Mouse (Mus musculus): Measurements from ENCODE around the gene Rps19bp1. TPM values are rescaled to one million over a fixed set of nuclear protein-coding genes. Genes with fewer than 3 reads are reported as not detected.

Rps19bp1 gene
- polyA plus RNA-seq, 1 experiment = not detected

DNA sequence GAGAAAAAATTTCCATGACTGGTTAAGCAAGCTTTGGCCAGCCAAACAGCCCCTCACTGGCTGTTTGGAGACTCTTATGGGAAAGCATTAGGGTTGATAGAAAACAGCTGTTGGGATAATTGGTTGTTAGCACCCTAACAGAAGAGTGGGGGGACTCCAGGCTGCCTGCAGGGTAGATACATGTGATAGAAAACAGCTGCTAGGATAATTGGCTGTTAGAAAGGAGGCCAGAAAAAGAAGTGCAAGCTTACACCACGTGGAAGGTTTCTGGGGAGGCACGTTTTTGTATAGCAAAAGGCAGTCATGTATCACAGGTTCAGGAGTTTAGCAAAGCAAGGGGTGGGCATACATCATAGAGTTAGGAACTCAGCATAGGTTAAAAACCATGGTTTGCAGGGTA is 10.6 kb downstream of the Rps19bp1 start:
- Histone ChIP-seq H3K27ac (ENCODE audit: insufficient read depth, low read depth, low read length) (peak overlapping the region; percentile 97), H3K4me1 (ENCODE audit: control insufficient read depth, insufficient read depth, low read length) (peaks cover 22% of the 10 kb centered on the region), H3K4me3 (ENCODE audit: insufficient read depth, low read depth, low read length) (no peak overlapping the region)
- no peak for TF ChIP-seq CTCF (IDR thresholded peaks at IDR 0.05; ENCODE audit: insufficient read depth, low read depth, low read length)
- TF ChIP-seq POLR2A (IDR thresholded peaks at IDR 0.05; ENCODE audit: insufficient read depth, low read depth, low read length) = no peak
- 7% methylated on average over 2 of the region's 2 CpGs for WGBS

DNA sequence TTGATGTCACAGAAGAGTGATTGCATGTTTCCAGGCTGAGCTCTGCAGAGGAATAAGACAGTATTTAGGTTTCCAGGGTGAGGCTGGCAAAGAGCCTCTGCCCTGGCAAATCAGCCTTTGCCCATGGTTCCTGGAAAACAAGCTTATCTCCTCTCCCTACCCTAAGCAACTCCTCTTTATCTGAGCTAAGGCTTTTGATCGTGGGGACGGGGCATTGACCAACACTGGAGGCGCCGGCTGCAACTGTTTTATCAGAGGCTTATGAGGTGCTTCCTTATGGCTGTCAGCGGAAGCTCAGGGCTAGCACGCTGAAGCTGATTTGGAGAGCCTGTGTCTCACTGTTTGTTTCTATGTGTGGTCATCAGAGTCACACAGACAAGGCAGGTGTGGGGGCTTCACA is 13.5 kb downstream of the Rps19bp1 start:
- H3K4me1 ChIP-seq (ENCODE audit: control insufficient read depth, insufficient read depth, low read length) = peaks cover 18% of the 10 kb centered on the region
- WGBS = 87% methylated on average over 6 of the region's 6 CpGs
- TF ChIP-seq CTCF (IDR thresholded peaks at IDR 0.05; ENCODE audit: insufficient read depth, low read depth, low read length) = no peak
- TF ChIP-seq POLR2A (IDR thresholded peaks at IDR 0.05; ENCODE audit: insufficient read depth, low read depth, low read length) = no peak
- peak overlapping the region; percentile 90 for H3K27ac ChIP-seq (ENCODE audit: insufficient read depth, low read depth, low read length)
- no peak overlapping the region for H3K4me3 ChIP-seq (ENCODE audit: insufficient read depth, low read depth, low read length)

DNA sequence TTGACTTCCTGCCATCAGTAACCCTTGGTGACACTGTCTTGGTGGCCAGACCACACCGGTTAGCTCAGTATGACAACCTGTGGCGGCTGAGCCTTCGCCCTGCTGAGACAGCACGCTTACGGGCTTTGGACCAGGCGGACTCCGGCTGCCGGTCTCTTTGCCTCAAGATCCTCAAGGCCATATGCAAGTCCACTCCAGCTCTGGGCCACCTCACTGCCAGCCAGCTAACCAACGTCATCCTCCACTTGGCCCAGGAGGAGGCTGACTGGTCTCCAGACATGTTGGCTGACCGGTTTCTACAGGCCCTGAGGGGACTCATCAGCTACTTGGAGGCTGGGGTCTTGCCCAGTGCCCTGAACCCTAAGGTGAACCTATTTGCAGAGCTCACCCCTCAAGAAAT is 14.4 kb downstream of the Rps19bp1 start:
- Histone ChIP-seq H3K4me1 (ENCODE audit: control insufficient read depth, insufficient read depth, low read length) (peaks cover 18% of the 10 kb centered on the region), H3K4me3 (ENCODE audit: insufficient read depth, low read depth, low read length) (no peak overlapping the region), H3K27ac (ENCODE audit: insufficient read depth, low read depth, low read length) (0 out of 2 replicates have a peak overlapping the region, but pooled peaks have one; percentile 29)
- 91% methylated on average over 10 of the region's 10 CpGs for WGBS
- TF ChIP-seq POLR2A (IDR thresholded peaks at IDR 0.05; ENCODE audit: insufficient read depth, low read depth, low read length) (no peak), CTCF (IDR thresholded peaks at IDR 0.05; ENCODE audit: insufficient read depth, low read depth, low read length) (no peak)

DNA sequence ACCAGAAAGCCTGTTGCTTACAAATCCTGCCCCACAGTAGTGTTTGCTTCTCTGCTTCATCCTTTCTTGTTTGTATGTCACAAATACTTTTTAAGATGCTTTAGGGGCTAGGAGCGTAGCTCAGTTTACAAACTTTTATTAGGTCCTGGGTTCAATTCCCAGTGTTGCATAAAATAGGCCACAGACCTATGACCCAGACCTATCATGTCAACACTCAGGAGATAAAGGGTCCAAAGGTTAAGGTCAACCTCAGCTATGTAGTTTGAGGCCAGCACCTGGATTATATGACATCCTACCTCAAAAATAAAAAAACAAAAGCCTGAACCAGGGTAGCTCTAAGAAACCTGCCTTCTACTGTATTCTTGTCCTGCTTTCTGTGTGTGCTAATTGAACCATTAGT is 15.5 kb downstream of the Rps19bp1 start:
- Histone ChIP-seq H3K4me1 (ENCODE audit: control insufficient read depth, insufficient read depth, low read length) (peaks cover 15% of the 10 kb centered on the region), H3K4me3 (ENCODE audit: insufficient read depth, low read depth, low read length) (no peak overlapping the region), H3K27ac (ENCODE audit: insufficient read depth, low read depth, low read length) (no peak overlapping the region)
- WGBS = 94% methylated on average over 1 of the region's 1 CpGs
- TF ChIP-seq POLR2A (IDR thresholded peaks at IDR 0.05; ENCODE audit: insufficient read depth, low read depth, low read length) = no peak
- no peak for TF ChIP-seq CTCF (IDR thresholded peaks at IDR 0.05; ENCODE audit: insufficient read depth, low read depth, low read length)

DNA sequence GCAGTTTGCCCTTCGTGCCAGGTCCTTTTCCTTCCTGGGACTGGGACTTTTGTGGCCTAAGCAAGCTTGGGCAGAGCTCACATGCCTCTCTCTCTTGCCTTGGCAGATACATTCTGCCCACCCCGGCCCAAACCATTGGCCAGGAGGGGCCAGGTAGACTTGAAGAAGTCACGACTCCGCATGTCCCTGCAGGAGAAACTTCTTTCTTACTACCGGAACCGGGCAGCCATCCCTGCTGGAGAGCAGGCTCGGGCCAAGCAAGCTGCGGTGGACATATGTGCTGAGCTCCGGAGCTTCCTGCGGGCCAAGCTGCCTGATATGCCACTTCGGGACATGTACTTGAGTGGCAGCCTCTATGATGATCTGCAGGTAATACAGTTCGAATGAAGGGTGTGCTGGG is 16.0 kb downstream of the Rps19bp1 start:
- Histone ChIP-seq H3K4me1 (ENCODE audit: control insufficient read depth, insufficient read depth, low read length) (peaks cover 15% of the 10 kb centered on the region), H3K4me3 (ENCODE audit: insufficient read depth, low read depth, low read length) (no peak overlapping the region), H3K27ac (ENCODE audit: insufficient read depth, low read depth, low read length) (no peak overlapping the region)
- 96% methylated on average over 12 of the region's 12 CpGs for WGBS
- TF ChIP-seq POLR2A (IDR thresholded peaks at IDR 0.05; ENCODE audit: insufficient read depth, low read depth, low read length) (no peak), CTCF (IDR thresholded peaks at IDR 0.05; ENCODE audit: insufficient read depth, low read depth, low read length) (no peak)

DNA sequence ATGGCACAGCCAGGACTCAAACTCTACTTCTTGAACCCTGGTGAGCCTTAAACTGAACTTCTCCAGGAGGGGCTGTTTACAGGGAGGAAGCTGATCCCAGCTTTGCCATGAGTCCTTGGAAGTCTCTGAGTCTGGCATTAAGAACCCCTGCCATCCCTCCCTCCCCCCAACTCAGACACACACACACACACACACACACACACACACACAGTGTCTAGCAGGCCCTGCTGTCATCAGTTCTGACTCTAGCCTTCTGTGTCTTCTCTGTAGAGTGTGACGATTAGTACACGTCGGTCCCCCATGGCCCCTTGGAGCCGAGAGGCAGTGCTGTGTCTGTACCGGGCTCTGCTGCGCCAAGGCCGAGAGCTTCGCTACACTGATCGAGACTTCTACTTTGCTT is 28.6 kb downstream of the Rps19bp1 start, which contains the start of gene AC140267.1:
Gene AC140267.1 (plus strand): TSS at position 301 of the 400 bp plus-strand sequence.
- peak within 1 kb of the TSS; percentile 74; the same call in 1 of the 2 replicates for H3K4me3 ChIP-seq (ENCODE audit: insufficient read depth, low read depth, low read length)
- 93% methylated on average over 9 of the region's 9 CpGs for WGBS

GRCm38 (mm10) chr15:80233733-80234509 is 30.2 kb downstream of the Rps19bp1 start, which contains the start of gene Mief1:
Mief1 (plus strand) TSS chr15:80234018.
- Histone ChIP-seq H3K27ac (ENCODE audit: insufficient read depth, low read depth, low read length) (peak within 1 kb of the TSS; percentile 70), H3K4me1 (ENCODE audit: control insufficient read depth, insufficient read depth, low read length) (peaks cover 12% of the 10 kb centered on the region), H3K4me3 (ENCODE audit: insufficient read depth, low read depth, low read length) (peak within 1 kb of the TSS; percentile 74)
- under 1% methylated on average over 67 of the region's 67 CpGs for WGBS
- TF ChIP-seq POLR2A (IDR thresholded peaks at IDR 0.05; ENCODE audit: insufficient read depth, low read depth, low read length) (peak; percentile 45), CTCF (IDR thresholded peaks at IDR 0.05; ENCODE audit: insufficient read depth, low read depth, low read length) (no peak)

More for the DNA sequence above, 28.6 kb downstream of the Rps19bp1 start, which contains the start of gene AC140267.1:
- Histone ChIP-seq H3K27ac (ENCODE audit: insufficient read depth, low read depth, low read length) (no peak within 1 kb of the TSS), H3K4me1 (ENCODE audit: control insufficient read depth, insufficient read depth, low read length) (peaks cover 12% of the 10 kb centered on the region)
- TF ChIP-seq CTCF (IDR thresholded peaks at IDR 0.05; ENCODE audit: insufficient read depth, low read depth, low read length) = no peak
- TF ChIP-seq POLR2A (IDR thresholded peaks at IDR 0.05; ENCODE audit: insufficient read depth, low read depth, low read length) = no peak

DNA sequence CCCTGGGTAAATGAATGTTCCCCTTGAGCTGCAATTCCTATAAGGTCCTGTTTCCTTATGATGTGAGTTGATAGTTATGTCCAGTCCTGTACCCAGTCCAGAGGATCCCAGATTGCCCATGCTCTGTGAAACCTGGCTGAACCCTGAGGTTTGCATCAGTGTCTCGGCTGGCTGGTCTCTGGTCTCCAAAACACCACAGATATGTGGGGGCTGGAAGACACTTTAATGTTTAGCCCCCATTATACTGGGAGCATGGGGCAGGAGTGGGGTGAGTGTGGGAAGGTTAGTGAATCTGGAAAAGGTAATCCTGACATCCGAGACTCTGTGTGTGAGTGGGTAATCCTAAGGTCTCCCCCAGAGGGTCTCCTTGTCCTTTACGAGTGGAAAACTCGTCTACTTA is 31.1 kb downstream of the Rps19bp1 start:
- TF ChIP-seq CTCF (IDR thresholded peaks at IDR 0.05; ENCODE audit: insufficient read depth, low read depth, low read length) (no peak), POLR2A (IDR thresholded peaks at IDR 0.05; ENCODE audit: insufficient read depth, low read depth, low read length) (no peak)
- H3K4me1 ChIP-seq (ENCODE audit: control insufficient read depth, insufficient read depth, low read length) = peaks cover 18% of the 10 kb centered on the region
- H3K4me3 ChIP-seq (ENCODE audit: insufficient read depth, low read depth, low read length) = no peak overlapping the region
- 50% methylated on average over 4 of the region's 4 CpGs for WGBS
- peak overlapping the region; percentile 70; the same call in 1 of the 2 replicates for H3K27ac ChIP-seq (ENCODE audit: insufficient read depth, low read depth, low read length)

GRCm38 (mm10) chr15:80232331-80232730 is 31.8 kb downstream of the Rps19bp1 start:
- no peak for TF ChIP-seq CTCF (IDR thresholded peaks at IDR 0.05; ENCODE audit: insufficient read depth, low read depth, low read length)
- no peak for TF ChIP-seq POLR2A (IDR thresholded peaks at IDR 0.05; ENCODE audit: insufficient read depth, low read depth, low read length)
- H3K27ac ChIP-seq (ENCODE audit: insufficient read depth, low read depth, low read length) = no peak overlapping the region
- WGBS = 58% methylated on average over 2 of the region's 2 CpGs
- H3K4me3 ChIP-seq (ENCODE audit: insufficient read depth, low read depth, low read length) = no peak overlapping the region
- H3K4me1 ChIP-seq (ENCODE audit: control insufficient read depth, insufficient read depth, low read length) = peaks cover 19% of the 10 kb centered on the region
